Mouse (Mus musculus): ENCODE data around the gene Tbcel. TPM values are rescaled to one million over a fixed set of nuclear protein-coding genes. Genes with fewer than 3 reads are reported as not detected.

Gene Tbcel
- polyA plus RNA-seq (2015; fragmentation: Nextera tagmentation; extraction: Ambion mirVana) = 4.7 and 5.0 TPM in 2 replicates

DNA sequence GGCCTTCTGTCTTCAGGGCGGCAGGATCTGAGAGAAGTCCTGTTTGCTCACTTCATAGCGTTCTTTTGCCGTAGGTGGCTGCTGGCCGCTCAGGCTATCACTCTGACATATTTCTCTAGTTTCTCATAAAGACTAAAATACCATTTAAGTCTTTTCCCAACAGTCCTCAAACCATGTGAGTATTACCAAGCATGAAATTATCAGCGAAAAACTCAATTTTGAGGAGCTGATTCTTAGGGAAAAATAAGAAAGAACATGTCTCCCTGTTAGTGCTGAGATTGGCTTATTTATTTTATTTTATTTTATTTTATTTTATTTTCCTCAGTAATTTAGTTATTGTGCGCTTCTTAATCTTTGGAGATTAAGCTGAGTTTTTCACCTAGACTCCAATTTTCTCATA is at the start of gene Tbcel:
Gene Tbcel (minus strand): TSS at position 101 of the 400 bp plus-strand sequence.
- ATAC-seq (ENCODE audit: low FRiP score, low read depth) = no peak
- Histone ChIP-seq H3K27ac (replicated peaks) (no peak within 1 kb of the TSS), H3K9ac (no peak within 1 kb of the TSS), H3K4me2 (no peak within 1 kb of the TSS), H3K27me3 (no peaks in the 10 kb centered on the region), H3K4me3 (no peak within 1 kb of the TSS), H3K9me3 (no peaks in the 10 kb centered on the region), H3K36me3 (no peaks in the 10 kb centered on the region), H3K4me1 (replicated peaks) (no peaks in the 10 kb centered on the region)
- 85% methylated on average over 6 of the region's 6 CpGs for WGBS

DNA sequence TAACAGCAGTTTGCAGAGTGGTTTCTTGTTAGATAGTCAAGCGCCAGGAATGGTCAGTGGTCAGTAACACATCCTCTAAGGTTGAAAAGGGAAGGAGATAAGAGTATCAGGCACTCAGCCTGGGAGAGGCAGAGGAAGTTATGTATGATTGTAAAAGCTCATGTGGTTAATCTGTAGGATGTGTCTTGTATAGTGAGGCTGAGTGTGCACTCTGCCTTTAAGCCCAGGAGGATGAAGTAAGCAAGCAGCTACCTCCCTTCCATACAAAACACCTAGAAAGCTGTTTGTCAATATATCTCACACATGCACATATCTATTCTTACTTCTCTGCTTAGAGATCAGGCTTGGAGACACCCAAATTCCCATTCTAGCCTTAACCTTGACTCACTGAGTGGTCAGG is 47.6 kb upstream of the Tbcel start:
- 92% methylated on average over 1 of the region's 1 CpGs for whole genome bisulfite sequencing
- no peak overlapping the region for H3K4me2 ChIP-seq
- H3K4me1 ChIP-seq (replicated peaks) = peaks cover 3% of the 10 kb centered on the region; the same call in 1 of the 2 replicates
- H3K27ac ChIP-seq (replicated peaks) = no peak overlapping the region
- H3K36me3 ChIP-seq = 0 out of 2 replicates have a peak, but pooled peaks cover 3% of the 10 kb centered on the region
- no peaks in the 10 kb centered on the region for H3K27me3 ChIP-seq
- no peak overlapping the region for H3K4me3 ChIP-seq
- H3K9ac ChIP-seq = no peak overlapping the region
- no peaks in the 10 kb centered on the region for H3K9me3 ChIP-seq
- no peak for ATAC-seq (ENCODE audit: low FRiP score, low read depth)

DNA sequence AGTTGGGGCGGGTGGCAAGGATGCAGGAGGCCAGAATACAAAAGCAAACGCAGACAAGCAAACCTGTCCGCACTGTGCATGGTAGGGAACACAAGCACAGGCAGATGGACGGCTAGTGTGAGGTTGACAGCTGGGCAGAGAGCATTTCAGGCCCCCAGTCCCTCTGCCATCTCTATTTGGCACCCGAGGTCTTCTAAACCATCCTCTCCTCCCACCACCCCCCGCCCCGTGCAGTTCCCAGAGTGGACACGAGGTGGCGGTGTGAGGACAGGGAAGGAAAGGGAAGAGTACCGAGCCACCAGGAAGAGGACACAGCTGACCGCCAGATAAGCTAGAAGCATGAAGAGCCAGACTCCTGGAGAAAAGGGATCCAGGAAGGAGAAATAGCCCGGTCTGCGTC is 42.5 kb upstream of the Tbcel start:
- no peaks in the 10 kb centered on the region for H3K9me3 ChIP-seq
- H3K36me3 ChIP-seq = no peaks in the 10 kb centered on the region
- H3K27me3 ChIP-seq = no peaks in the 10 kb centered on the region
- H3K27ac ChIP-seq (replicated peaks) = no peak overlapping the region
- WGBS = 18% methylated on average over 13 of the region's 13 CpGs
- no peak overlapping the region for H3K9ac ChIP-seq
- H3K4me3 ChIP-seq = no peak overlapping the region
- H3K4me2 ChIP-seq = no peak overlapping the region
- ATAC-seq (ENCODE audit: low FRiP score, low read depth) = peak; percentile 79
- H3K4me1 ChIP-seq (replicated peaks) = peaks cover 5% of the 10 kb centered on the region

DNA sequence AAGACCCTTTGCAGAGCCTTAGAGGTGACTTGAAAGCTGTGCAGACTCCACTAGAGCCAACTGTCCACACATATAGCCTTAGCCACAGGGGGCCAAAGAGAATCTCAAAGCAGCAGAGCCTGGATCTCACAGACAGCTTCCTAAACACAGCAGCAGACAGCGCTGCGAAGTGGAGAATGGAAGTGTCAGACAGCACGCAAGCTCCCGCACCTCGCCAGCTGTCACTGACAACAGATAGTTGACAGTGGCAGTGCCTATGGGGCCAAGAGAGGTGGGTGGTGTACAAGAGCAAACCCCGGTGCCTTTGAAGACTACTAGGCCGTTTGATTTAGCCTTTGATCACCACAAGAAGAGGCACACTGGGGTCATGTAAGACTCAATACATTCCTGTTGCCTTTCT is 41.4 kb upstream of the Tbcel start:
- H3K27me3 ChIP-seq = no peaks in the 10 kb centered on the region
- H3K4me3 ChIP-seq = no peak overlapping the region
- no peaks in the 10 kb centered on the region for H3K9me3 ChIP-seq
- H3K9ac ChIP-seq = no peak overlapping the region
- peaks cover 7% of the 10 kb centered on the region for H3K4me1 ChIP-seq (replicated peaks)
- H3K36me3 ChIP-seq = no peaks in the 10 kb centered on the region
- no peak overlapping the region for H3K27ac ChIP-seq (replicated peaks)
- no peak overlapping the region for H3K4me2 ChIP-seq
- WGBS = 52% methylated on average over 7 of the region's 7 CpGs
- no peak for ATAC-seq (ENCODE audit: low FRiP score, low read depth)

DNA sequence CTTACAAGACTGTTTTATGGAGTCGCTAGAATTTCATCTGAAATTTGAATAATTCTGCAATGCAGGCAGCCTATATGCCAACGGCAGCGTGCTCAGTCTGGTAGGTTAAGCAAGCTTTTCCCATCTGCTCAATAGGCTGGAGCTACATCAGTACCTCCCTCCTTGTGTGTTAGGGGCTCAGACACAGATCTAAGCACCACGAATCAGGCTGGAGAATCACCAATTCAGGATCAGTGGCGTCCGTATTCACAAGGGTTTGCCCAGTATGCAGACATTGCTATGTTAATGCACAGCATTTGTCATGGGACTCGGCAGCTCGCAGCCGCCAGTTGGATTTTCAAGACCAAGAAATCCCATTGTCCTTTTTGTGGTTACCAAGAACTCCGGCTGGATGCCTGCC is 36.9 kb upstream of the Tbcel start:
- Histone ChIP-seq H3K9ac (no peak overlapping the region), H3K9me3 (no peaks in the 10 kb centered on the region), H3K27me3 (no peaks in the 10 kb centered on the region), H3K27ac (replicated peaks) (peak overlapping the region; percentile 42; the same call in 1 of the 2 replicates), H3K4me3 (no peak overlapping the region), H3K4me1 (replicated peaks) (peaks cover 4% of the 10 kb centered on the region), H3K36me3 (no peaks in the 10 kb centered on the region), H3K4me2 (no peak overlapping the region)
- WGBS = 40% methylated on average over 10 of the region's 10 CpGs
- no peak for ATAC-seq (ENCODE audit: low FRiP score, low read depth)

DNA sequence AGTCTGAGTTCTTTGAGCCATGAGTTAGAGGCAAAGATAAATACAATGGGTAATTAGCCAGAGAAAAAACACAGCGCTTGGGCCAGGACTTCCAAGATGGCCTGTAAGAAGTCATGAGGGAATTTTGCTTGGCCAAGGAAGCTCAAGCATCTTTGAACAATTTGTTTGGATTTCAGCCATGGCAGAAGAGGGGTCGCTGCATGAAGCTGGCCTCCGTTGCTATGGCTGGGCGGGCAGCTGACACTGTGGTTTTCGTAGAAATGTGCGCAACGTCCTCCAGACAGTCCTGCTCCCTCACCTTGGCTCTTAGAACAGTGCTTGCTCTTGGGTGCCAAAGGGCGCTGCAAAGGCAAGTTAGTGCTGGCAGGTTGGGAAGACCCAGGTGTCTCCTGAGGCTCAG is 25.9 kb upstream of the Tbcel start:
- no peaks in the 10 kb centered on the region for H3K9me3 ChIP-seq
- H3K4me2 ChIP-seq = no peak overlapping the region
- H3K36me3 ChIP-seq = peaks cover 4% of the 10 kb centered on the region; the same call in 1 of the 2 replicates
- ATAC-seq (ENCODE audit: low FRiP score, low read depth) = no peak
- 84% methylated on average over 8 of the region's 8 CpGs for WGBS
- no peaks in the 10 kb centered on the region for H3K27me3 ChIP-seq
- no peak overlapping the region for H3K9ac ChIP-seq
- H3K4me3 ChIP-seq = no peak overlapping the region
- H3K4me1 ChIP-seq (replicated peaks) = peaks cover 23% of the 10 kb centered on the region
- no peak overlapping the region for H3K27ac ChIP-seq (replicated peaks)

DNA sequence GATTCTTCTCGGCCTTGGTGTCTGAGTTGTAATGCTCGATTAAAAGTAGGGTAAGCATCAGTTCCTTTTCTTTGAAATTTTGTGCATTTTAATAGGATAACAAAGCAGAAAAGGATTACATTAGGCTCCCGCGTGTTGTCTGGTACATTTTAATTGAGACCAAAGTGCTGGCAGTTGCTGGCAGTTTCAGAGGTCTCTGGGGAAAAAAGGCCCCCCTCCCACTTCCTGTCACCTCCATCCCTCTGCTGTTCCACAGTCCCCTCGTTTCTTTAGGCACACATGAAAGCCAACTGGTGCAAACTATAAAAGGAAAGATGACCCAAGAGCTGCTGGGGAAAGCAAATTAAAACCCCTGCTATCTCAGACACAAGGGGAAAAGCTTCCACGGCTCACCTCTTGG is 25.4 kb upstream of the Tbcel start:
- Histone ChIP-seq H3K9ac (no peak overlapping the region), H3K9me3 (no peaks in the 10 kb centered on the region), H3K27ac (replicated peaks) (no peak overlapping the region), H3K36me3 (peaks cover 4% of the 10 kb centered on the region; the same call in 1 of the 2 replicates), H3K27me3 (no peaks in the 10 kb centered on the region), H3K4me3 (no peak overlapping the region), H3K4me2 (no peak overlapping the region), H3K4me1 (replicated peaks) (peaks cover 23% of the 10 kb centered on the region)
- WGBS = 26% methylated on average over 6 of the region's 6 CpGs
- no peak for ATAC-seq (ENCODE audit: low FRiP score, low read depth)

DNA sequence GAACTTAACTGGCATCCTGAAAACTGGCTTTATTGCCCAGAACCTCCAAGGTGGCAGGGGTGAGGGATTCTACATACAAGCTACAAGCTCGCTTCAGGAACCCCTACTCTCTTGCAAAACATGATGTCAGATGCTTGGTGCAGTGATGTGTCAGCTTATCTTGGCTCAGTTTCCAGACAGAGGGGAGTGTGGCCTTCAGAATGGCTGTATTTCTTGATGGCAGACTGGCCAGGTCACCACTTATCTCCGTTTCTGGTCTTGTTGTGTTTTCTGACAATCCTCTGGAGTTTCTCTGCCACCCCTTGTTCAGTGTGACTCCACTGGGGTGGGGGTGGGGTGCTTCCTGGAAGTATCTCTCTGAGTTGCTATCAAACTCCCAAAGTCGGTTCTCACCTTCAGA is 24.3 kb upstream of the Tbcel start:
- no peak for ATAC-seq (ENCODE audit: low FRiP score, low read depth)
- H3K27ac ChIP-seq (replicated peaks) = no peak overlapping the region
- no peaks in the 10 kb centered on the region for H3K27me3 ChIP-seq
- peaks cover 23% of the 10 kb centered on the region for H3K4me1 ChIP-seq (replicated peaks)
- peaks cover 3% of the 10 kb centered on the region; the same call in 1 of the 2 replicates for H3K36me3 ChIP-seq
- no peak overlapping the region for H3K4me3 ChIP-seq
- WGBS = 55% methylated on average over 3 of the region's 3 CpGs
- no peaks in the 10 kb centered on the region for H3K9me3 ChIP-seq
- H3K4me2 ChIP-seq = no peak overlapping the region
- H3K9ac ChIP-seq = no peak overlapping the region

DNA sequence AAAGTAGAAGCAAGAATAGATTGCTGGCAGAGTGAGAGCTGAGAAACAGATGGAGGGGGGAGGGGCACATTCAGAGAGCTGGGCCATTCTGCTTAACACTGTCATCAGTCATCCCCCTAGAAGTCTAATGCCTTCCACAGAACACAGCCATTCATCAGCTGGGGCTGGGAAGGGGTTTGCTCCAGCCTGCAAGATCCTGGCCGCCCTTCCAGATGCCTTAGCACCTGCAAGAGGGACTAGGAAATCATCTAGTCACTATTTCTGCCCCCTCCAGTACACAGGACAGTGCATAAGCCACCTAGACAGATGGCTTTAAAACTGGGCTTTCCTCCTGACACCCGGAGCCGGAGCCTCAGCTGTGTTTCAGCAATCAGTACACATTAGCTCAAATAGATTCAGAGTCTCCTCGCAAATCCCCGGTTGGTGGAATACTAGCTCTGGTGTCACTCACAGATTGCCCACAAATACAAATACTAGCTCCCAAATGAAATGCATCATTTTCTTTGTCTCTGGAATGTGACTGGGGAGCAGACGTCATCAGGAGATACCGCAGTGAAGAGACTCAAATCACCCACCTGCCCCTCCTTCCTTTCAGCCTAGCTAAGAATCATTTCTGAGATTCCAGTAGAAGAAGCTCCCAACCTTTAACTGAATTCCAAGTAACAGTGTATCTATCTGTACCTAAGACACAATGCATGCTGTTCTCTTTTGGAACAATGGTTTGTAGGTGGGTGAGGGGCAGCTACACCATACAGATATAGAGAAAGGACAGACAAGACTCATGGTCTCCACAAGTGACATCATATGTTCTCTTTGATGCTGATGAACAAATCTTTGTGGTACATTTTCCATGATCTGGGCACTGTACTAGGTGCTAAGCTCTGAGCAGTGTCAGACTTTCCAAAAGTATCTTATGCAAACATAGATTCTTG is 22.9 kb upstream of the Tbcel start:
- no peaks in the 10 kb centered on the region for H3K36me3 ChIP-seq
- no peak overlapping the region for H3K4me3 ChIP-seq
- ATAC-seq (ENCODE audit: low FRiP score, low read depth) = peak; percentile 90
- peaks cover 23% of the 10 kb centered on the region for H3K4me1 ChIP-seq (replicated peaks)
- H3K4me2 ChIP-seq = no peak overlapping the region
- no peaks in the 10 kb centered on the region for H3K27me3 ChIP-seq
- WGBS = 33% methylated on average over 7 of the region's 7 CpGs
- H3K9me3 ChIP-seq = no peaks in the 10 kb centered on the region
- peak overlapping the region; percentile 79 for H3K27ac ChIP-seq (replicated peaks)
- no peak overlapping the region for H3K9ac ChIP-seq

DNA sequence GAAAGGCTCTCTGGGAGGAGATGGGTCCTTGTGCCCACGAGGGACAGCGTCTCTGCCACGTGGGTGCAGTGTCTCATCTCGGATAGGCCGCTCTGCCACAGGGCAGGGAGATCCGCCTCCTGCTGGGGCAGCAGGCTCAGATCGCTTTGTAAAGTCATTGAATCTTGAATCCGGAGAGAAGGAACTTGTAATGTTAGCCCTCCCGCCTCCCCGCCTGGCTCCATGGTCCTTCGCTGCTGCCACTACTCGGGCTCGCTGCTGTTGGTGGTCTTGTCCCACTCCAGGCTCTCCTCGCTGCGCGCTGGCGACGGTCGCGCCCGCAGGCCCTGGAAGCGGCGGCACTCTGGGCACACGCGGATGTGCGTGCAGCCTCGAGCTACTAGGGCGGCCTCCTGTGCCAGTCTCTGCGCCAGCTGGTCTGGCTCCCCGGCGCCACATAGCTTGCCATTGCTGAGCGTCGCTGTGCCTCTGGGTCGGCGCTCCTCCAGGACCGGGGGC is 13.0 kb upstream of the Tbcel start:
- 5% methylated on average over 36 of the region's 36 CpGs for WGBS
- Histone ChIP-seq H3K4me1 (replicated peaks) (peaks cover 11% of the 10 kb centered on the region), H3K9me3 (no peaks in the 10 kb centered on the region), H3K9ac (peak overlapping the region; percentile 11; the same call in 1 of the 2 replicates), H3K27me3 (0 out of 2 replicates have a peak, but pooled peaks cover 2% of the 10 kb centered on the region), H3K4me3 (peak overlapping the region; percentile 33), H3K4me2 (peak overlapping the region; percentile 70), H3K27ac (replicated peaks) (peak overlapping the region; percentile 29; the same call in 1 of the 2 replicates), H3K36me3 (0 out of 2 replicates have a peak, but pooled peaks cover 2% of the 10 kb centered on the region)
- ATAC-seq (ENCODE audit: low FRiP score, low read depth) = peak; percentile 83

DNA sequence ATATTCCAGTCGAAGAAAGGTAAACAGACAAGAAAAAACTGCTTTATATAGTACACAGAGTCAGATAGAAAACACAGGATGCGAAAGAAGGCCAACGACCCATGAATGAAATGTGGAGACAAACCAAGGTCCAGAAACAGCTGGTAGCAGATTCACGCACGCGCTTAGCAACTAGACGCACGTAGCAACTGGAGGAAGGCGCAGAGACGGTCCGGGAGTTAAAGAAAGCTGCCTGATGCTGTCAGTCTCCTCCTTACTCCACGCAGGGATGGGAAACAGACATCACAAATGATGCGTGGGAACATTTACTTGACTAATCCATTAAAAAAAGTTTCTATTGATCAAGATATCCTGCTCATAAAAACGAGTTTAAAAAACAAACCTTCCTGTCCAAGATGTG is 10.6 kb upstream of the Tbcel start:
- Histone ChIP-seq H3K4me2 (no peak overlapping the region), H3K36me3 (no peaks in the 10 kb centered on the region), H3K27ac (replicated peaks) (no peak overlapping the region), H3K27me3 (0 out of 2 replicates have a peak, but pooled peaks cover 2% of the 10 kb centered on the region), H3K4me1 (replicated peaks) (peaks cover 14% of the 10 kb centered on the region), H3K4me3 (no peak overlapping the region), H3K9ac (no peak overlapping the region), H3K9me3 (no peaks in the 10 kb centered on the region)
- WGBS = 38% methylated on average over 14 of the region's 14 CpGs
- ATAC-seq (ENCODE audit: low FRiP score, low read depth) = no peak

DNA sequence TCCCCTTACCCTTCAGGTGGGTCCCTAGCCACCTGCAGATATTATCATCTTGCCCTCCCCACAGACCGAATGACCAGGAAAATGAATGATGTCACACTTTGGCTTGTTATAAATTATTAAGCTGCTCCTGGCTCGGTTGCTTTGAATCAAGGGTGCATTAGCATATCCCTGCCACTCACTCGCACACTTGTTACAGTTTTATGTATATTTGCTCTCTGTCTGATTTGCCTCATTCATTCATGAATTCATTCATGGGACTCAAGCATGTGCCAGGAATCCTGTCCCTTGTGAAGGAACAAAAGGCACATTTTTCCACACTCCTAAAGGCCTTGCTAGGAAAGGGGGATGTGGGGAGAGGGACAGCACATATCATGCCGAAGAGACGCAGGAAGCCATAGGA is 5.5 kb upstream of the Tbcel start:
- no peaks in the 10 kb centered on the region for H3K9me3 ChIP-seq
- no peak overlapping the region for H3K9ac ChIP-seq
- no peaks in the 10 kb centered on the region for H3K27me3 ChIP-seq
- no peak for ATAC-seq (ENCODE audit: low FRiP score, low read depth)
- H3K36me3 ChIP-seq = no peaks in the 10 kb centered on the region
- H3K27ac ChIP-seq (replicated peaks) = no peak overlapping the region
- H3K4me2 ChIP-seq = no peak overlapping the region
- 22% methylated on average over 5 of the region's 5 CpGs for WGBS
- no peak overlapping the region for H3K4me3 ChIP-seq
- H3K4me1 ChIP-seq (replicated peaks) = 0 out of 2 replicates have a peak, but pooled peaks cover 3% of the 10 kb centered on the region

Data from hindbrain, embryonic 15.5 days (tissue).